Mouse (Mus musculus) urinary bladder, postnatal 10 days (tissue): ENCODE data around the gene Klf6.
A peak's percentile ranks its signal among the peaks of the same experiment; 100 is the strongest.

Experiments
- DNase-seq: peaks from one replicate; pipeline ENCODE4 v3.0.0; 2022; ENCODE audit warnings: low spot score

The Klf6 gene

GRCm38 (mm10) chr13:5861157-5862002 lies at the start of gene Klf6:
Gene Klf6, plus strand, starts transcription at chr13:5861482.
- DNase-seq, result peak; percentile 99

GRCm38 (mm10) chr13:5813433-5813832 lies 47.8 kb upstream of the Klf6 start:
- no peak for DNase-seq

- DNase-seq, result no peak
Measured at GRCm38 (mm10) chr13:5817250-5817649, 44.0 kb upstream of the Klf6 start.

GRCm38 (mm10) chr13:5819173-5819572 lies 42.1 kb upstream of the Klf6 start:
- DNase-seq, result no peak

GRCm38 (mm10) chr13:5822586-5822985 lies 38.7 kb upstream of the Klf6 start:
- no peak for DNase-seq

- DNase-seq, result no peak
Measured at GRCm38 (mm10) chr13:5823150-5823549, 38.1 kb upstream of the Klf6 start.

GRCm38 (mm10) chr13:5824189-5824815 lies 37.0 kb upstream of the Klf6 start:
- DNase-seq, result no peak

- DNase-seq, result no peak
Measured at GRCm38 (mm10) chr13:5826170-5826827, 35.0 kb upstream of the Klf6 start.

- no peak for DNase-seq
Measured at GRCm38 (mm10) chr13:5831976-5832375, 29.3 kb upstream of the Klf6 start.

GRCm38 (mm10) chr13:5837174-5837777 lies 24.0 kb upstream of the Klf6 start:
- no peak for DNase-seq

GRCm38 (mm10) chr13:5841418-5841817 lies 19.9 kb upstream of the Klf6 start:
- DNase-seq, result no peak

GRCm38 (mm10) chr13:5842911-5843310 lies 18.4 kb upstream of the Klf6 start:
- no peak for DNase-seq

- no peak for DNase-seq
Measured at GRCm38 (mm10) chr13:5843829-5844228, 17.5 kb upstream of the Klf6 start.

GRCm38 (mm10) chr13:5844338-5844737 lies 16.9 kb upstream of the Klf6 start:
- no peak for DNase-seq

GRCm38 (mm10) chr13:5845161-5845590 lies 16.1 kb upstream of the Klf6 start:
- DNase-seq, result no peak

GRCm38 (mm10) chr13:5845605-5846004 lies 15.7 kb upstream of the Klf6 start:
- DNase-seq, result no peak

- no peak for DNase-seq
Measured at GRCm38 (mm10) chr13:5846860-5847259, 14.4 kb upstream of the Klf6 start.

GRCm38 (mm10) chr13:5847736-5848135 lies 13.5 kb upstream of the Klf6 start:
- no peak for DNase-seq

- no peak for DNase-seq
Measured at GRCm38 (mm10) chr13:5860651-5861156, 578 bp upstream of the Klf6 start.

GRCm38 (mm10) chr13:5862003-5862625 lies 832 bp downstream of the Klf6 start:
- no peak for DNase-seq

GRCm38 (mm10) chr13:5862626-5863407 lies 1.5 kb downstream of the Klf6 start:
- no peak for DNase-seq
